Mouse (Mus musculus) embryo, embryonic 10 days (tissue): ENCODE measurements at regions not wholly inside any gene's neighbourhood (a gene's known extent, or its start where the extent isn't known, plus 50 kb on each side); places are given as distances from the start of the nearest gene placed in this dataset.
A peak's percentile ranks its signal among the peaks of the same experiment; 100 is the strongest.
"Not testable (repeated sequence)": the region's sequence is repeated elsewhere in the genome, so short reads cannot be mapped to it uniquely, and the experiment has no call there.

Experiments used
- DNase-seq: peaks from one replicate; pipeline ENCODE4 v3.0.0-alpha.2; 2015; ENCODE audit warnings: low spot score

DNA sequence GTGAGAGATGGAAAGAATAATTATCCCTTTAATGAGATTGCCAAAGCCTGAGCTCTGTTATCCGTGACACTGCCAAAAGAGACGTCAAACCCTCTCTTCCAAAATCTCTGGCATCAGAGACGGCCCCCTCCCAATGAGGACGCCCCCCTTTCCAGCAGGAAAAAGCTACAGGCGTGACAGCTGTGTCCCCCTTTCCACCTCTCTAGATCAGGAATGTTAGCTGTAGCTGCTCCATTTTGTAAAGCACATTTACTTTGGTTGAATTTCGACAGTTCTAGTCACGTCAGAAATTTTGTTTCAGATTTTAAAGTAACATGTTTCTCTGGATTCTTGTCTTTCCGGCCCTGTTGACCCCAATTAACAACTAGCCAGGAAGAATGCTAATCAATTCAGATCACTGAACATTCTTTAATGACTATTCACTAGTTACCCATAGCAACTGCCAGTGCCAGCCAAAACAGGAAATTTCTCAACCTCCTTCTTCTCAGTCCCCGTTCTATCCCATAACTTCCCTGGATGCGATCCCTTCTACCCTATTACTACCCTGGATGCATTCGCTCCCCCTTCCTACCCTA is 261.1 kb downstream of the Dad1 start:
- DNase-seq: no peak

- DNase-seq: no peak
These were observed 262.5 kb downstream of the Dad1 start for GRCm38 (mm10) chr14:53991390-53991789.

DNA sequence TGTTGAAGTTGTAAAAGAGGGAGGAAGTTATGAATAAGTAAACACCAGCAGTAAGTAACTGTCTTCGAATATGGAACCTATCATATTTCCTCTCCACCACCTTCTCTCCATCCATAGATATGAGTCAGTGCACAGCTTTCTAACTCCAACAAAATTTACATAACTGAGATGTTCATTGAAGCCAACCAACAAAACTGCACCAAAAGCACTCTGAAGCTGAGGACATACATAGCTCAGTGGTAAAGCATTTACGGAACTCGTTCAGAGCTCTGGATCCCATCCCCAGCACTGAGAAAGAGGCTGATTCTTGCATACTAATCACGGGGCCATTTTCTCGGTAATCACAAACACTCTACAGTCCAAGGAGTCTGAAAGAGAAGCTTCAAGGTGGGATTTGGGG is 273.1 kb downstream of the Dad1 start:
- DNase-seq: no peak

GRCm38 (mm10) chr14:53961426-53961825 is 292.5 kb downstream of the Dad1 start:
- DNase-seq: not testable (repeated sequence)

- DNase-seq: no peak
These were observed 293.1 kb downstream of the Dad1 start for GRCm38 (mm10) chr14:53960779-53961178.

GRCm38 (mm10) chr14:53935791-53936231 is 318.1 kb downstream of the Dad1 start:
- DNase-seq: not testable (repeated sequence)

GRCm38 (mm10) chr14:53935336-53935735 is 318.6 kb downstream of the Dad1 start:
- DNase-seq: not testable (repeated sequence)

DNA sequence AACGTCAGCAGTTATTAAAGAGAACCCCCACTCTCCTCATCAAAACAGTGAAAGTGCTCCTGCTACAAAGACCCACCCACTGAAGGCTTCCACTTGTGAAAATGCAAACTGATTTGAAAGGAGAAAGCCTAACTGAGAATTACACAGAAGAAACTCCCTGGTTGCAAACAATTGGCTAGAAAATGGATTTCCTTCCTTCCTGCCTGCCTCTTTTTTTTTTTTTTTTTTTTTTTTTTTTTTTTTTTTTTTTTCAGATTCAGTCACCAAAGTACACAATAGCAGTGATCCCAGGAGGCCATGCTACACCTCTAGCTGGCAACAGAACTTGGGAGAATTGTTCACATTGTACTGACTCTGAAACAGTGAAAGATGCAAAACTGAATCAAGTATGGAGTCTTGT is 343.0 kb downstream of the Dad1 start:
- DNase-seq: no peak

- DNase-seq: no peak
These were observed 349.3 kb downstream of the Dad1 start for GRCm38 (mm10) chr14:53904578-53904977.

- no peak for DNase-seq
These were observed 352.8 kb downstream of the Dad1 start for GRCm38 (mm10) chr14:53901103-53901502.

DNA sequence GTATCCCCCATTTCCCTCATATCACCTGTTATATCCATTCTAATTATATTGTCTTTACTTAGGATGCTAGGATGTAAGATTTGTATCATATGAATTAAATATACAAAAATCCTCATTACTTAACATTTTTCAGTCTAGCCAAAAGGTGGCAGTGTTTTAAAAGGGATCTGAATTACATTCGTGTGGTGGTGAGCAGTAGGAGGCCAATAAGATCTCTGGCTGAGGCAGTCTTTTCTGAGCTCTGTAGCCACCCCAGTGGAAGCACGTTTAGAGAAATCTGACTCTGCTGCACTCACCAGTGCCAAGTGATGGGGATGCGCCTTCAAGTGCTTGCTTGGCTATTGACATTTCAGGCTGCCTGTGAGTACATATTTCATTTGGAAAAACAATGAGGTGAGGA is 372.6 kb downstream of the Dad1 start:
- peak; percentile 54 for DNase-seq

DNA sequence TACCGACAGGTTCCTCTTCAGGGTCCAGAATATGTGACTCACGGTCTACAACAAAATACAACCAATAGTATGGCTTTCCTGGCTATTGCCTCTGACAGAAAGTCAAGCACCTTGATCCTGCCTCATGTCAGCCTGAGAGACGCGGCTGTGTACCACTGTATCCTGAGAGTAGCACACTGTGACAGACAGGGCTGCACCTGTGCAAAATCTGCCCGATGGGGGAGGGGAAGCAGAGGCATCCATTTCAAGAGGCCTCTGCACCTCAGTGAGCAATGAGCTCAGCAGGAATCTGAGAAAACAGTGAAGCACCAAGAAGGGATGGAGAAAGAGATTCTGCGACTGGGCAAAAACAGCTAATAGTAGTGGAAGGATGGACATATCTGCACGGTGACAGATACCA is 377.3 kb downstream of the Dad1 start:
- DNase-seq: no peak

DNA sequence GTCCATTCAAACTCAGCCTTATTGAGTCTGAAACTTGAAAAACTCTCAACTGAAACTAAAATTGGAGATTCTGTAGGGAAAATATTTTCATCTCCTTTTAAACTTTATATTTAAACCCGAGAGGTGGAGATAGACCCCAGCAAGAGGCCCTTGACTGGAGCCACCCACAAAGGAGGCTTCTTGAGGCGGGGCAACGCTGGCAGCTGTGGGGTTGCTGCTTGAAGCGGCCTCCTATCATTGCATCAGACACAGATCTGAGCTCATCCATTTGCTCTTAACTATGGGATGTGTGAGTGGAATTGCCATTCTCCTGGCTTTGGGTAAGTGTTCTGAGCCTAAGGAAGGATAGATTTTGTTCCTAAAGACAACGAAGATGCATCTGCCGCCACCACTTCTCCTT is 378.2 kb downstream of the Dad1 start:
- DNase-seq: no peak

- DNase-seq: no peak
These were observed 406.9 kb downstream of the Dad1 start for GRCm38 (mm10) chr14:53847049-53847448.

- no peak for DNase-seq
These were observed 408.3 kb downstream of the Dad1 start for GRCm38 (mm10) chr14:53845646-53846045.

GRCm38 (mm10) chr14:53832553-53832952 is 421.4 kb downstream of the Dad1 start:
- DNase-seq: no peak

DNA sequence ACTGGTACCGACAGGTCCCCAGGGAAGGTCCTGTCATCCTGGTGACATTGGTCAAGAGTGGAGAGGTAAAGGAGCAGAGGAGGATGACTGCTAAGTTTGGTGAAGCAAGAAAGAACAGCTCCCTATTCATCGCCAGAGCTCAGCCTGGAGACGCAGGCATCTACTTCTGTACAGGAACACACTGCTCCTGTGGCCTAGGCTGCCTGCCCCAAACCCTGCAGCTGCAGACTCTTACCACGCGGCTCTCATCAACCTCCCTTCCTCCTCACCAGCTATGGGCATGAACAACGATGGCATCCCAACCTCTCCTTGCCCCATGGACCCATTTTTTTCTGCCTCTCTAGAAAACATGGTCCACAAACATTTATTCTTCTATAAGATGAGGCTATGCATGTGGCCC is 422.3 kb downstream of the Dad1 start:
- no peak for DNase-seq

DNA sequence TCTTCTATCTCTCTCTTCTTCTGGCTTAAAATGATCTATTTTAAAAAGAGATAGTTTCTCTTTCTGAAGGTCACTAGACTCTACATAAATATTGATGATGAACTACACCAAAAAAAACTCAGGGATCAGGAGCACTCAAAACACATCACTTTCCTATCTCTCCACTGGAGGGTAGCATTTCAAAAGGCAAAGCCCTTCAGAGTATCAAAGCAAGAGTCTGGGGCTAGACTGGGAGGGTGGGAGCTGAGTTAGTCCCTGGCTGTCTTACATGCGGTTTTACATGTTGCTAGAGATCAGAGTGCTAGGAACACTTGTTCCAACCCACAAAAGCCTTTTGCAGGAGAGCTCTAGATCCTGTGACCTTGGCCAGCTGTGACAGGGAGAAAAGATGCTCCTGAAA is 423.2 kb downstream of the Dad1 start:
- DNase-seq: no peak

DNA sequence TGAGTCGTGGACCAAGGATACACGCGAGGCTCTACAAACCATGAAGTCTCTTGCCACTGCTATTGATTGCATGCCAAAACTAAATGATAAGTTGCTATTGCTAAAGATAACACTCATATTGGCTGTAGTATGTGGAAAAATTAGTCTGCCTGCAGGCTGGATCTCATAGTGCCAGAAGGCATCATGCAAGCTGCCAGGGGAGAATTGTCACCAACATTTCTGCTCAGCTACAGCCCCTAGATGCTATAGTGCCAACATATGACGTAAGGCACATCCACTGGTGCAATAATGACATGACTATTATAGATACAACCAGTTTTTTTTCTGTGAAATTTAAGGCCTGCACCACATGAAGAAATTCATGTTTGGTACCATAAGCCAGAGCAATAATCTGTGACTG is 427.1 kb downstream of the Dad1 start:
- DNase-seq: no peak

GRCm38 (mm10) chr14:53806231-53806630 is 447.7 kb downstream of the Dad1 start:
- peak; percentile 81 for DNase-seq

- peak; percentile 91 for DNase-seq
These were observed 449.9 kb downstream of the Dad1 start for GRCm38 (mm10) chr14:53803698-53804620.

DNA sequence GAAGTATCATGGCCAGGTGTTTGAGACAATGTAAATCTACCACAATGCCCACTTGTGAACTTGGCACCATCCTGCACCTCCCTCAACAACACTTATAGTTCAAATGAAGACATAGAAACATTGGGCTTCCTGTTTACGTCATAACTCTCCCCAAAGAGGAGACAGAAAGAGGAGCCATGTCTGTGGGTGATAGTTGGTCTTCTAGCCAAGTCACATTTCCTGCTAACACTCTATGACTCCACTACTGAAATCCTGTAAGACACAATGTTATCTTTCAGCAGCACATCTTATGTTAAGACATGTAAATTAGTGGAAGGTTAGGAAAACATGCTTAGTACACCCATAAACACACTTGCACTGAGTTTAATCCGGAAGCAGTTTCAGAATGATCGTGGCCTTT is 451.4 kb downstream of the Dad1 start:
- DNase-seq: no peak

DNA sequence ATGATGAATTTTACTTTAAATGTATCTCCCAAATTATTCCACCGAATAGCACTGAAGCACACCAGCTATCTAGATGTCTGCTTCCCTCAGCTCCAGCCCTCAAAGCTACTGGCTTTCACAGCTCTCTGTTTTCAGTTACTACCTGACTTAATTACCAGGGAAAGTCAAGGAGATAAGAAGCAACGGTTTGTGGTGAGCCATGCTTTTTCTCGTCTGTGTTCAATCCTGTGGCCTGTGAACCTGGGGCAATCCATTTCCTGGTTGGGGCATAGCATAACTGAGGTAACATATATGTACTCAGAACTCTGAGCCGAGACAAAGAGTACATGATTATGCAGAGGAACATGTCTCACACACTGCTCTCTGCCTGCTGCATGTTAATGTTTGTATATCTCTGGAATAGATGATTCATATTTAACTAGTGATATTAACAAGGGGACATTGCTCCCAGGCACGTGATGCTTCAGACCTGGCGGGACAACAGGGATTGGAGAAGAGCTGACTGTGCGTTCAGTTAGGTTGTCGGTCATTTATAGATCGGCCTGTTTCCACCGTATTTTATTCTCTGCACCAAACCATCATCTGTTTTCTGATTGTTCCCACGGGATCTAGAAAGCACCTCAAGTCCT is 453.3 kb downstream of the Dad1 start:
- DNase-seq: no peak
